Mouse (Mus musculus) urinary bladder, postnatal 36 days (tissue): ENCODE measurements around the gene B3gnt2.

Source experiments
- DNase-seq, 2 experiments: peaks; one replicate each; pipeline ENCODE4 v3.0.0; 2022; ENCODE audit warnings: low spot score in 2 of 2, mixed read lengths in 1 of 2

B3gnt2 gene

DNA sequence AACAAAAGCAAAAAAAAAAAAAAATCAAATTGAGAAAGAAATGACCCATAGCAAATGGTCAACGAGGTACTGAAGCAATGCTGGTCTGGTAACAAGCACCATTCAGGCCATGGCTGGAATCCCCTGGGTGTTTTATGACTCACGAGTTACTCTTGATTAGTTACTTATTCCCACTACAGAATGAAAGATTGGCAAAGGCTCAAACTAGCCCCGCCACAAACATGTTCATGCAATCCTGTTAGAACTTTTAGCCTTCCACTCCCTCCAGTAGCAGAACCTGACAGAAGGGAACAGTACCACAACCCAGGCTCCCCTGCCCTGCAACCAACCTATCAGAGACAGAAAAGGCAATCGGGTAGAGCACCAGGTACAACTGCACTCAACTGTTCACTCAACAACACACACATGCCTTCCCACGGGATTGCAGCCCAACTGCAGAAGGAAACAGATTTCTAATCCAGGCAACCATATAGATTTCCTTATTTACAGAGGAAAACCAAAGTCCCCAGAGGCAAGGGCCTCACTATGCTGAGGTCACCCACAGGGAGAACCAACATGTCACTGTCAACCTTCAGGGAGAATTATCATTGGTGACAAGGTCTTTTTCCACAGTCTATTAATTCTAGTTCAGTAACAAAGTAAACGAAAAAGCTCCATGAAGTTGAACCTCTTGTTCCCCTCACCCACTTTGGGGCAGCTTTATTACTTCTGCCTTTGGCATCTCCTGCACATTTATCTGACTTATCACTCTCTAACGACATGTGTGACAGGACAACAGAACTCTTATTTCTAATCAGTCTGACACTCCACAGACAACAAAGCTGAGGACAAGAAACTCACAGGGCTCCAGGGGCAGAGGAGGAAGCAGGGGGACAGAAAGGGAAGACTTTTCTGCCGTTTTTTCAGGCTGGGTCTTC is 12.8 kb downstream of the B3gnt2 start:
- peak in 1 of 2 experiments; percentile 55 for DNase-seq

DNA sequence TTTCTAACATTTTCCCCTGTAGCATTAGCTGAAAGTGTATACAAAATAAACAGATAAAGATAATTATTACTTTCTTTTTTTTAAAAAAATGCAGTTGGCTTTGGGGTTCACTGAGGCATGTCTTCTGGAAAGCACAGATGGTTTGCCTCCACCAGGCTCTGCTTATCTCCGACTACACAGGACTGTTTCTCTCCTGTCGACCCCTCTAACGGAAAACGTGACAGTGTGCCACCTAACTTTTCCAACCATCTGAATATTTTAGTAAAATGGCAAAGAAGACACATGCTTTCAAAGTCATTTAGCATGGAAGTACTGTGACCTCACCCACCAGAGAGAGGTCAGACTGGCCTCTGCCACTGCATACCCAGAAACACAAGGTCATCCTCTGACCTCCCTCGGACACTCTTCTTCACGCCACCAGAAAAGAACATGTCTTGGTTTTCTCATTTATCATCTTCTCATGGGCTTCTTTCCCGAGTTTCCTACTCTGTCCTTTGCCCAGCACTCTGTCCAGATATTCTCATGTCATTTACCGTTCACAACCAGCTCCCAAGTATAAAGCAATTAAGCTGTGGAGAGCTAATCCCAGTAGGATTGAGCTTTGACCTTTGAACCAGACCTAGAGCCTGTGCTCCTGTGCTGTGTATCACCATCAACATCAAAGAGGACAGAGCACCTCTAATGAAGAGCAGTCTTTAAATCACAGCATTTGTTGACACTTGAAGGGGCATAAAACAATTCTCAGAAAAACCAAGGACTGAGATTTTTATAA is 13.6 kb downstream of the B3gnt2 start:
- DNase-seq, result no peak

DNA sequence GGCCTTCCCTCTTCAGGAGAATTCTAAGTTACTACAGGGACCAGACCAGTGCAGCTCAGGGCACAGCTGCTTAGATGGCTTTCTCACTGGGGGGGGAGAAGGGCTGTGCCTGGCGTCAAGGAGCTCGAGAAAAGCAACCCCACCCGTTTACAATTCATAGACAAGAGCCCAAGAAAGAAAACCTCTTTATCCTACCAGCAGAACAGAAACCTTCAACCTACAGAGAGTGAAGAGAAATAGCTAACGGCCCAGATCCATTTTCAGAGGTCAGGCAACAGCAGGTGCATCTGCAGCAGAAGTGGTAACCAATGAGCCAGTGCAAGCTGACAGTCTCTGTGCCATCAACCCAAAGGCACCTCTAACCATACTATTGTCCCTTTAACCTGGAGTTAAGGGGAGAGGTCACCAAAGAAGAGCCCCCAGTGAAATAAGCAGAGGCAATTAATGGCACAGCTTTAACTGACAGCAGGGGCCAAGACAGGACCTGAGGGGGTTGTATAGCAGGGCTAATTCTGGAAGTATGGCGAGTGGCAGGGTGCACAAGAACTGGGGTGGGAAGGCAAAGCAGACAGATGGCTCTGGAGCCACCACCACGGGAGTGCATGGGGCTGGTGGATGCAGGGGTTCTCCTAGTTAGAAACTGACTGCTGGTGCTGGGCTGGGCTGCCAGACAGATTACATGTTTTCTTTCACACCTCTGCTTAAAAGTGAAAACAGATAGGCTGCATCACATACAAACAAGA is 14.5 kb downstream of the B3gnt2 start:
- no peak for DNase-seq

DNA sequence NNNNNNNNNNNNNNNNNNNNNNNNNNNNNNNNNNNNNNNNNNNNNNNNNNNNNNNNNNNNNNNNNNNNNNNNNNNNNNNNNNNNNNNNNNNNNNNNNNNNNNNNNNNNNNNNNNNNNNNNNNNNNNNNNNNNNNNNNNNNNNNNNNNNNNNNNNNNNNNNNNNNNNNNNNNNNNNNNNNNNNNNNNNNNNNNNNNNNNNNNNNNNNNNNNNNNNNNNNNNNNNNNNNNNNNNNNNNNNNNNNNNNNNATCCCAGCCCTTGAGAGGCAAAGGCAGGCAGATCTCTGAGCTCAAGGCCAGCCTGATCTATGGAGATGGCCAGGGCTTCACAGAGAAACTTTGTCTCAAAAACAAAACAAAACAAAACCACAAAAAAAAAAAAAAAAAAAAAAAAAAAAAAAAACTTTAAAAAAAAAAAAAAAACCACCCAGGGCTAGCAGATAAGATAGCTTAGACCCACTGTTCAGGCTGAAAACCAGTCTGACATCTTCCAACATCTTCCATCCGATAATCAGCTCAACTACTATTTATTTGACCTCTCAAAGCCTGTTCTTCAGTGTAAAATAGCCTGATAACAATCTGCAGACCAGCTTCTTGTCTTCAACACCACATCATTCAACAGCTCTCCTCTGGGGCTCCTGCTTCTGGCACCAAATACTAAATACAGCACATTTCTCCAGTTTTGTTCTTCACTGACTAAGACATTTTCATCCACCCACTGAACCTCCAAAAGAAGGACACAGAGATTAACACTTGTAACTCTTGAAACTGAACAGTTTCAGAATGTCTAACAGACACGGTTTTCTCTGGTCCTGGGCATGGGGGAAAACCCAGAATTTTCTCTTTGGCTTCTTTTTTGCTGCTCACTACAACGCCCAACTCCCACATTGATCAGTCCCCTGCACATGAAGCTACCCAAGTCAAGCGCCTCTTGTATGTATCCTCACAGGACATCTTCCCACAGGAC is 15.7 kb downstream of the B3gnt2 start:
- DNase-seq, result no peak

DNA sequence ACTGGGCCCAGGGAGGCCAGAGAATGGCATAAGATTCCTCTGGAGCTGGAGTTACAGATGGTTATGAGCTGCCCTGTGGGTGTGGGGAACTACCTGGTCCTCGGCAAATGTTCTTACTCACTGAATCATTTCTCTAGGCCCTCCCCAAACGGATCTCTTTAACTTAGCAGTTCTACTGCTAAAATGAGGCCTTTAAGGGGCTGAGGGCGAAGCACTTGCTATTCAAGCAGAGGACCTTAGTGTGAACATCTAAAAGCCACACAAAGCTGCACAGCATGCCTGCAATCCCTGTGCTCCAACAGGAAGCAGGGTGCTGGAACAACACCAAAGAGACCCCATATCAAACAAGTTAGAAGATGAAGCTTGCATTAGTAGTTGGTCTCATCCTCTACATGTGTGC is 21.3 kb downstream of the B3gnt2 start:
- no peak for DNase-seq

DNA sequence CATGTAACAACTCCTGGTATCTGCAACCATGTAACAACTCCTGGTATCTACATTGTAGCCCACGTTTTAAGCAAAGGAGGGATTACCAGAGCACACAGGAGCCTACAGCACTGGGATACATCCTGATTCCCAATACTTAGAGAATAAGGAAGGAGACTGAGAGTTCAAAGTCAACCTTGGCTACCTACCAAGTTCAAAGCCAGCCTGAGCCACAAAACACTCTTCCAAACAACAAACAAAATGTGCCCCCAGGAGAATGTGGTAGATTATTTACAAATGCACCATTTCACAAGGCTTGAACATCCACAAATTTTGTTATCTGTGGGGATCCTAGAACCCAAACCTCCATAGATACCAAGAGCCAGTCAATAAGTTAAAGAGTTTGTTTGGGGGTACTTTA is 22.4 kb downstream of the B3gnt2 start:
- DNase-seq, result no peak

DNA sequence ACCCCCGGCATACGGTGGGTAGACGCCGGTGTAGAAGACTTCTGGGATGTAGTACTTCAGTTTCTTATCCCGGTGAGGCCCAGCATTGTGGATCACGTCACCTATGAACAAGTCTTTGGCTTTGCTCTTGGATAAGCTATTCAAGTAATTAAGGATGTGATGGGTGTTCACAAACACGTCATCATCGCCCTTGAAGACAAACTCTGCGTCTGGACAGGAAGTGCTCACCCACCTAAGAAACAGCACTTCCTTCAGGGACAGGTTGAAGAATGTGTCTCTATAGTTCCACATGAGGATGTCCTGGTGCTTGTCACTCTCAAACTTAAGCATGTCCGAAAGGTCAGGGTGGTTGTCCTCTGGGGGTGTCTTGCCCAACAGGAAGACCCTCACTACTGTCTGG is 24.5 kb downstream of the B3gnt2 start:
- no peak for DNase-seq

DNA sequence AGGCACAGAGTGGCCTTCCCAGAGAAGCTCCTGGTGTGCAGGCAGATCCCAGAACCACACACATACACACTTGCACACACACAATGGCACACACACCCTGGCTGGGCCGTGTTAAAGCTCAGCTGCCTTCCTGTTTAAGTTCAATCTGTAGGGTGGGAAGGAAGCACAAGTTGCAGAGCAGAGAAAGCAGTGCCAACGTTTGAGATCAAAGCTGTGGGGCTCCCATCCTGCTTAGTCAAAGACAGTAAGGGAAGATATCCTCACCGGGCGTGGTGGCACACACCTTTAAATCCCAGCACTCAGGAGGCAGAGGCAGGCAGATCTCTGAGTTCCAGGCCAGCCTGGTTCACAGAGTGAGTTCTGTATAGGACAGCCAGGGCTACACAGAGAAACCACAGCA is 28.2 kb downstream of the B3gnt2 start:
- no peak for DNase-seq

DNA sequence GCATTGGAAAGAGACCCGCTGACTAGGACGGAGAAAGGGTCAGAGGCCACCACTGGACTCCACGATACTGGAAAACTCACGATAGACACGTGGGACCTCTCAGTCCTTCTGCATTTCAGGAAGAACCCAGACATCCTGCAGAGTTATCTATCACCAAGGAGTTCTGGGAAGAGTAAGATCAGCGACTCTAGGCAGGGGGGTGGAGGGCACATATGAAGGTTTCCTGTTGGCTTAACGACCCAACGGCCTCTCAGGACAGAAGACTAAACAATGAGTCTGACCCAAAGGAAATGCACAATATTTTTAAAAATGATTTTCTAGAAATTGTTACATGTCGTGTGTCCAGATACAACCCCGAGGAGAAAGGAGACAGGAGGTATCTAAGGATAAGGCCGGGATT is 28.8 kb downstream of the B3gnt2 start:
- DNase-seq, result no peak

DNA sequence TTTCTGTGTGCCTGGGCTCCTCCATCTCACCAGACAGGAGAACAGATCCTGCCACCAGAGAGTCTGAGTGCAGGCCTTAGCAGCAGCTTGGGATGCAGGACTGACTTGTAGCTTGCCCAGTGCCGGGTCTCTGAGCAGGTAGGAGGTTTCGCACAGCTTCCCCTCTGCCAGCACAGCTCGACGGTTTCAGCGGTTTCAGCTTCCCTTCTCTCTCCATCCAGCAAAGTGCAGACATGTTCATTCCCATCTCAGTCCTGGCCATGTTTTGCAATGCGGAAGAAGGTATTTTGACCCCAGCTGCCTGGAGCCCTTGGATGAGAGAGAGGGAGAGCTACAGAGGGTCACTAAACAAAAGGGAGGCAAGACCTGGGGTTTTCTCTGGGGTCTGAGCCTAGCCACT is 30.1 kb downstream of the B3gnt2 start:
- no peak for DNase-seq

DNA sequence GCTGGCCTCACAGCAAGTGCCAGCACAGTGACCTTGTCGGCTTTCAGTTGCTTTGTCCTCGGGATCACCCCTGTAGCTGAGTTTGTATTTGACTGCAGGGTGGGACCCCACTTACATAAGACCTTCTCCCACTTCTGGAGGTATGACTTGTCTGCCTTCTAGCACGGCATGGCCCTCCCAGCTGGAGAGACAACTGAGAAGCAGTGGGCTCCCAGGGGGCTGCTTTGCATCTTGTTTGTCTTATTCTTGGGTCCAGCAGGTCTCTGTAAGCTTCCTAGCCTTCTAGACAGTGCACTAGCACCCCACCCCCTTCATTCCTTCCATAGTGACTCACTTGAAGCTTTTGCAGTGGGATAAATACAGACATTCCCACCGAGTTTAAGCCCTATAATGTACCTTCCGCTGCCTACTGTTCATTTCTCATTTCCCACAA is 30.6 kb downstream of the B3gnt2 start:
- no peak for DNase-seq

DNA sequence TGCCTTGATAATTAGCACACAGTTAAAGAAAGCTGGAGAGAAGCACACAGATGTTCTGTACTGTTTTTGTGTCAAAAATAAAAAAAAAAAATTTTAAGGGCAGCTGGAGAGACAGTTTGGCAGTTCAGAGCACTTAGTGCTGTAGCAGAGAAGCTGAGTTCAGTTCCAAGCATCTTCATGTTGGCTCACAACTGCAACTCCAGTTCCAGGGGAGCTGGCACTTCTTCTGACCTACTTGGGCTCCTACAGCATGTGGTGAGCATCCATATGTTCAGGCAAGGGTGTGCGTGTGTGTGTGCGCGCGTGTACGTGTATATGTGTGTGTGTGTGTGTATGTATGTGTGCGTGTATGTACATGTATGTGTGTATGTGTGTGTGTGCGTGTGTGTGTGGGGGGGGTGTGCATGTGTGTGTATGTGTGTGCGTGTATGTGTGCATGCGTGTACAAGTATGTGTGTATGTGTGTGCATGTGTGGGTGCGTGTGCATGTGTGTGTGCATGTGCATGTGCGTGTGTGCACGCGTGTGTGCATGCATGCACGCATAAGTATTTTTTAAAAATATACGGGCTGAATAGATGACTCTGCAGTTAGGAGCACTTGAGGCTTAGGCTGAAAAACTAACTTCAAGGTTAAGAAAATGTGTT is 31.7 kb downstream of the B3gnt2 start:
- no peak for DNase-seq

DNA sequence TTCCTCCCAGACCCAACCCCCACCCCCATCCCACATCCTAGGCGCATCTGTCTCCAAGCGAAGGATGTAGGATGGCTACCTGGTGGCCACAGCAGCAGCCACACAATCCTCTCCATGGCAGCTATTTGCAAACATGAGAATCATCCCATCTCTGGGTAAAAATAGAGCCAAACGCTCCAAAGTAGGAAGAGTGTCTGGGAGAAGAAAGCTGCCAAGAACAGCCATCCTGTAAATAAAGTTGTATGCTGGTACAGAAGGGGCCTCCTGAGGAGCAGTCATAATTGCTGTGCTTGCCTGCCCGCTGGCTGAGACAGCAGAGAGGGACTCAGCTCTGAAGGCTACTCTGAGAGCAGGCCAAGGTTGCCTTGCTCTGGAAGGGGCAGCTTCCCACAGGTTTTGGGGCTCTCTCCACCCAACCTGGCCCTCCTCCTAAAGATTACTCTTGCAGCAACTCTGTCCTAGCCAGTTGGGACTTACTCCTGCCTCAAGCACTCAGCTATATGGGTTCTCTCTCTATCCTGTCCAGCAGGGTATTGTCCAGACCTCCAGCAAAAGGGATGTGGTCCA is 33.2 kb downstream of the B3gnt2 start:
- DNase-seq, result no peak

DNA sequence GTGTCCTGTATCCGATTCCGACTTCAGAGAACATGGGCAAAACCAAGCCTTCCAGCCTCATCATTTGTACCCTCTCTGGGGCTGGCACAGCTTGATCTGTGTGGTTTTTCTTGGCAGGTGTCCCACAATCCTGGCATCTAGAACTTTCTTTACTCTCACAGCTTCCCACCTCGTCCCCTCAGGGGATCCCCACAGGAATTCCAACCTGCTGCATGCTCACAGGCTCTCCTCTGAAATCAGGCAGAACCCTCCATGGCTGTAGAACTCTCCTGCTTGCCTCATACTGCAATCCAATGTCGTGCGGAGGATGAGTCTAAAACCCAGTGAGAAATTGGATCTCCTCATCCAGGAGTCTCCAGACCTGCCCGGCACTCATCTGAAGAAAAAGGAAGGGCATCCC is 34.1 kb downstream of the B3gnt2 start:
- no peak for DNase-seq

DNA sequence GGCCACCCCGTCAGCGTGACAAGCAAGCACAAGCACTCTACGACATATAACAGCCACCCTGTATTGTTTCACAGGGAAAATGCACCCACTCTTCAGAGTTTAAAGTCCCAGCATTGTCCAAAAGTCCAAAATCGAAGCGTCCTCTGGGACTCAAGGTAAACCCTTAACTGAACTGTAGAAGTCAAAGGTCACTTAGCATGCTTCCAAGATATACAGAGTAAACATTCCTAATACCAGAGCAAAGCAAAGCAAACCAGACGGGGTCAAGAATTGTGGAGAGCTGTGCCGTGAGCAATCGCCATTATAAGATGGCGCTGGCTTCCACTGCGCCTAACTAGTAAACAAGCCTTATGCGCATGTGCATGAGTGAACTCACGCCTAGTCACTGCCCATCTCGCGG is 34.7 kb downstream of the B3gnt2 start:
- DNase-seq, result no peak

DNA sequence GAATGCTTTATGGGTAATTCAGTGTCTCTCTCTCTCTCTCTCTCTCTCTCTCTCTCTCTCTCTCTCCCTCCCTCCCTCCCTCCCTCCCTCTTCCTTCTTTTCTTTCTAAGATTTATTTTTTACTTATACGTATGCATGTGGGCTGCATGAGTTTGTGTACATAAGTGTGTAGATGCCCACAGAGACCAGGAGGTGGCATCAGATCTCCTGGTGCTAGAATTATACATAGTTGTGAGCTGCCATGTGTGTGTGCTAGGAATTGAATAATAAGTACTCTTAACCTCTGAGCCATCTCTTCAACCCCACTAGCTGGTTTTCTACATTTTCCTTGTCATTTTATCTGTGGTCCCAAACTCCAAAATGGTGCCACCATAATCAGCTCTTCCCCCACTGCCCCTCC is 35.2 kb downstream of the B3gnt2 start:
- DNase-seq, result no peak

DNA sequence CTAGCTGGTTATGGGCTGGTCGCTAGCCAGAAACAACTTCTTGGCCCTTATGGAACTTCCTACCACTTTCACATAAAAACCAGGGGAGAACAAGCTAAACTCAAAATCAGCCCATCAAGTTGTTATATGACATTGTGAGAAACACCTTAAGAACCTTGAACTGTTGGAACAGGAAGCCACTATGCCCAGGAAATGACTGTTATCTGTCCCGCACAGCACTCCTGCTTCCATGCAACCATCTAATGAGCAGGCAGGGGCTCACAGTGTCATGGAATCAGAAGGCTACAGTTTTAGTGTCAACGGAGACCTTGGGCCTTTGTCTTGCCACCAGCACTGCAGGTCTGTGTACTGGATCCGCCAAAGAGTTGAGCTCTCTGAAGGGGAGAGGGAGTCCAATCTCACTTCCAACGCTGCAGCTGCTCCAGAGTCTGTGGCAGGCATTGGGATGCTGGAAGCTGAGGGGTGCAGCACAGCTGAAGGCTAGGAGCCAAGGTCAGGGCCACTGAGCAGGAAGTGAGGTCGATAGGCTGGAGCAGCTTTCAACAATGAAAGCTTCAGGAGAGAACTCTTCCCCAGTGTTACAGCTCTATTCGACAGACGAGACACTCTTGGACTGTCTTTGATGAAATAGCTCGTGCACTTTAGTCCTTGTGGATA is 36.6 kb downstream of the B3gnt2 start:
- DNase-seq, result no peak

DNA sequence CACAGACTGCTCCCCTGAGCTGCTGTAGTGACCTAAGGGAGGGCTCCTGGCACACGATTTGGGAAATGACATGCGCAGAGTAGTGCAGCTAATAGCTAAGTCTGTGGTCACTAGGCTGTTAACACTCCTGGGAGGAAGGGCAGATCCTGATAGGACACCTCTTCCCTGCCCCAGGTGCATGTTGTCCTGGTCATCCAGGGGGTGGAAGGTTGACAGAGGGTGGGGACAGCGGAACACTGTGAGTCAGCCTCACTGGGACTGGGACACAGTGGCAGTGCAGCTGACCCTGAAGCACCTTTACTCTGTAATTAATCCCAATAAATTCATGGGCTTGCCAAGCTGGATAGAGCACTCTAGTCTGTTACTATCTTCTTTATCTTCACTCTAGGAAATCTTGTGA is 39.5 kb downstream of the B3gnt2 start:
- DNase-seq, result peak in 1 of 2 experiments; percentile 31

DNA sequence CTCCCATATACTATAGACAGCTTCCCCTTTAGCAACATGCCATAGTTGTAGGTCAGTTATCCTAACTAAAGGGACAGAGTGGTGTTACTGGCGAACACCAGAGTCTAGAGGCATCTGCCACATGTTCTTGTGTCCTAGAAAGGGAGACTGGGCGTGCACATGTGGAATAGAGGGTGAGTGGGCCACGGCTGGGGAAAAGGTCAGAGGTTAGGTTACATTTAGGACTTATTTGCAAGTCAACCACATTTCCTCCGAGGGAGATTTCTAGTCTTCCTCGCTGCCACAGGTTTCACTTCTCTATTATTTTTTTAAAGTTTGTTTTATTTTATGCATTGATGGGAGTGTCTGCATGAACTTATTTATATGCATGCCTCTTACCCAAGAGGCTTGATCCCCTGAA is 42.4 kb downstream of the B3gnt2 start:
- DNase-seq, result no peak

DNA sequence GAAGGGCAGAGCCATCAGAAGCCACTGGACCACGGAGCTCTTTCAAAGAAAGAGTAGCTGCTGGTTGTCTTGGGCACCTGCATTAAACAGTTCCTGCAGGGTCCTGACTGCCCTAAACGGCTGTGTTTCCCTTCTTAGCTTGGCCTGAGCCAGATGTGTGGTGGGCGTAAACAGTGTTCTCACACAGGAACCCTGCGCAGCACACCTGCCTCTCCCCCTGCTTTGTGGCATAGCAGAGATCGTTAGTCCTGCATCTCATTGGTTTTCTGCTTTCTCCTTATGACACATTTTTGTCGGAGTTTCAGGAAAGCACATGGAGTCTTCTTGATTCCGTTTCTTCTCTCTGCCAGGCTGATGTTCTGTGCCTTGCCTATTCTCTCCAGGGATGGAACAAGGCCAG is 44.9 kb downstream of the B3gnt2 start:
- no peak for DNase-seq
